Mouse (Mus musculus): ENCODE measurements at regions not wholly inside any gene's neighbourhood (a gene's known extent, or its start where the extent isn't known, plus 50 kb on each side); places are given as distances from the start of the nearest gene placed in this dataset.

- 70% methylated on average over 6 of the region's 6 CpGs for WGBS
- DNase-seq (ENCODE audit: low spot score) (no peak), ATAC-seq (replicated peaks; ENCODE audit: low FRiP score) (peak; percentile 49; the same call in 1 of the 2 replicates)
Measured at GRCm38 (mm10) chr7:62924585-62925331, 101.3 kb upstream of the A26c2 start.

GRCm38 (mm10) chr7:62922246-62922645, 98.8 kb upstream of the A26c2 start:
- DNase-seq (ENCODE audit: low spot score) (no peak), ATAC-seq (replicated peaks; ENCODE audit: low FRiP score) (0 out of 2 replicates have a peak, but pooled peaks have one; percentile 31)
- Histone ChIP-seq H3K9me3 (ENCODE audit: control insufficient read depth, low read length) (no peaks in the 10 kb centered on the region), H3K27ac (ENCODE audit: low read depth, low read length) (no peak overlapping the region), H3K4me2 (ENCODE audit: low read depth, low read length, severe bottlenecking) (no peak overlapping the region), H3K27me3 (ENCODE audit: control insufficient read depth, insufficient read depth, low read length) (no peaks in the 10 kb centered on the region), H3K4me3 (ENCODE audit: low read depth, low read length) (no peak overlapping the region), H3K36me3 (ENCODE audit: control insufficient read depth, insufficient read depth, low read length) (no peaks in the 10 kb centered on the region), H3K4me1 (replicated peaks; ENCODE audit: control insufficient read depth, insufficient read depth, low read length) (no peaks in the 10 kb centered on the region), H3K9ac (ENCODE audit: low read length) (no peak overlapping the region)
- WGBS, result 0% methylated on average over 1 of the region's 1 CpGs

More at GRCm38 (mm10) chr7:62924585-62925331, 101.3 kb upstream of the A26c2 start:
- Histone ChIP-seq H3K27ac (ENCODE audit: low read depth, low read length) (no peak overlapping the region), H3K4me3 (ENCODE audit: low read depth, low read length) (no peak overlapping the region), H3K36me3 (ENCODE audit: control insufficient read depth, insufficient read depth, low read length) (no peaks in the 10 kb centered on the region), H3K9ac (ENCODE audit: low read length) (no peak overlapping the region), H3K9me3 (ENCODE audit: control insufficient read depth, low read length) (no peaks in the 10 kb centered on the region), H3K4me2 (ENCODE audit: low read depth, low read length, severe bottlenecking) (no peak overlapping the region), H3K27me3 (ENCODE audit: control insufficient read depth, insufficient read depth, low read length) (no peaks in the 10 kb centered on the region), H3K4me1 (replicated peaks; ENCODE audit: control insufficient read depth, insufficient read depth, low read length) (no peaks in the 10 kb centered on the region)

- 77% methylated on average over 4 of the region's 4 CpGs for WGBS
- Histone ChIP-seq H3K9me3 (ENCODE audit: control insufficient read depth, low read length) (no peaks in the 10 kb centered on the region), H3K4me3 (ENCODE audit: low read depth, low read length) (no peak overlapping the region), H3K4me1 (replicated peaks; ENCODE audit: control insufficient read depth, insufficient read depth, low read length) (no peaks in the 10 kb centered on the region), H3K27me3 (ENCODE audit: control insufficient read depth, insufficient read depth, low read length) (no peaks in the 10 kb centered on the region), H3K36me3 (ENCODE audit: control insufficient read depth, insufficient read depth, low read length) (no peaks in the 10 kb centered on the region), H3K9ac (ENCODE audit: low read length) (no peak overlapping the region), H3K4me2 (ENCODE audit: low read depth, low read length, severe bottlenecking) (no peak overlapping the region), H3K27ac (ENCODE audit: low read depth, low read length) (no peak overlapping the region)
- DNase-seq (ENCODE audit: low spot score) (no peak), ATAC-seq (replicated peaks; ENCODE audit: low FRiP score) (no peak)
Measured at GRCm38 (mm10) chr7:62894337-62894736, 70.9 kb upstream of the A26c2 start.

GRCm38 (mm10) chr7:62877033-62877432, 53.6 kb upstream of the A26c2 start:
- Histone ChIP-seq H3K4me3 (ENCODE audit: low read depth, low read length) (no peak overlapping the region), H3K4me2 (ENCODE audit: low read depth, low read length, severe bottlenecking) (no peak overlapping the region), H3K4me1 (replicated peaks; ENCODE audit: control insufficient read depth, insufficient read depth, low read length) (no peaks in the 10 kb centered on the region), H3K9ac (ENCODE audit: low read length) (no peak overlapping the region), H3K27me3 (ENCODE audit: control insufficient read depth, insufficient read depth, low read length) (no peaks in the 10 kb centered on the region), H3K9me3 (ENCODE audit: control insufficient read depth, low read length) (no peaks in the 10 kb centered on the region), H3K27ac (ENCODE audit: low read depth, low read length) (no peak overlapping the region), H3K36me3 (ENCODE audit: control insufficient read depth, insufficient read depth, low read length) (no peaks in the 10 kb centered on the region)
- WGBS, result 5% methylated on average over 1 of the region's 1 CpGs
- ATAC-seq (replicated peaks; ENCODE audit: low FRiP score), result peak; percentile 76; the same call in 1 of the 2 replicates
- peak; percentile 51 for DNase-seq (ENCODE audit: low spot score)
